Mouse (Mus musculus) megakaryocyte progenitor cell, adult 5-6 weeks (primary cell): ENCODE results near the gene Zfp62. TPM values are rescaled to one million over a fixed set of nuclear protein-coding genes. Genes with fewer than 3 reads are reported as not detected.

Experiments
- ATAC-seq: replicated peaks from 2 replicates; pipeline ENCODE4 v1.8.0; 2016; ENCODE audit warnings: mild to moderate bottlenecking, moderate TSS enrichment, inconsistent platforms; ENCODE audit not compliant: poor library complexity
- total RNA-seq, 2 experiments: library from RNA; stranded (forward) in 1 of 2; stranded (reverse) in 1 of 2; fragments of 157-497, 149-512 nt in 1 of 2; fragments of 200-1000 nt in 1 of 2; gene quantifications; 2 replicates each; pipeline versions ENCODE4 v1.2.3 to v1.2.4; 2015 to 2017

The Zfp62 gene
- total RNA-seq, 2 experiments from 2014 or later, result 71.0 to 78.4 TPM

DNA sequence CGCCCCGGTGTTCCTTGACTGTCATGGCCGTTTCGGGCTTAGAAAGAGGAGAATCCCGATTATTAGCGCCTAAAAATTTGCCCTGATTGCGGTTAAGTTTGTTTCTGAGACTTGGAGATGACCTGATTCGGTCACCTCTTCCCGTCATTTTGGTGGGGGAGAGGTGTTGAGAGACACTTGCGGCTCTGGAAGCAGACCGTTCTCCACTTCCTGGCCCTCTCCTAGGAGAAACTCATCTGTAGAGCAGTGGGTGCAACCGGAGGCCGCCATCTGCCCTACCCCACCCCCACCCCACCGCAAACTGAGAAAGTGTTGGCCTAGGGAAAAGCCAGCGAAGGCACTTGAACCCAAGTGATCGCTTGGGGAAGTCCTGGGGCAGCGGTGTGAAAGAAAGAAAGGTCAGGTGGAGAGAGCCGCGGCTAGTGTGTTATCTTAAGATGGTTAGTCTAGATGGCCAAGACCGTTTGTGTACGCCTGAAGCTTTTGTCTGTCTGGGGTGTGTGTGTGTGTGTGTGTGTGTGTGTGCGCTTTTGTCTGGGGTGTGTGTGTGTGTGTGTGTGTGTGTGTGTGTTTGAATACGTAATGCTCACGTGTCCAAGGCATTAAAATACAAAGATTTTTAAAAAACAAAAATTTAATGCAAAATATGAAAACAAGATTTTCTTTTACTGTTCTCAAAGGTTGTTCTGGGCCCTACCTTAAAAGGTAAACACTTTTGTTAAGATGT, 842 bp downstream of the Zfp62 start:
- peak; percentile 40 for ATAC-seq

DNA sequence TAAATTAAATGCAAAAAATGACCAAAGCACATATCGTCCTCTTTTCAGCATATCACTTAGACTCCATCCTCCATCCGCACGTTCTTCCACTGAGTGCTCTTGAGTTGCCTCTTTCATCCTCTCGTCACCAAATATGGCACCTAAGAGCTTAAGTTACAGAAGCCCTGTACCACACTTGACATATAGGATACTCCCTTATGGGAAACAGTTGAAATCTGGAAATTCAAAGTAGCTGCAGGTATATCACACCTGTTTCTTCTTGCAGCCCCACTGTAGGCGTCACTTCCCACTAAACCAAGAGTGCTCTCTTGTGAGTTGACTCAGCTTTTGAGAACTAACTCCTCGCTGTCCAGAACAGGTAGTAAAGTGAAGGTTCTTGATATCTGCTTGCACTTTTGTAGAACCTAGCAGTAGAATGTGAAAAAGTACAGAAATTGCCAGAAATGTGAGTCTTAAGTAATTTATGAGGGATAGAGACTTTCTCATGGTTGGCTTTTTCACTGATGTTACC, 2.0 kb downstream of the Zfp62 start:
- no peak for ATAC-seq

DNA sequence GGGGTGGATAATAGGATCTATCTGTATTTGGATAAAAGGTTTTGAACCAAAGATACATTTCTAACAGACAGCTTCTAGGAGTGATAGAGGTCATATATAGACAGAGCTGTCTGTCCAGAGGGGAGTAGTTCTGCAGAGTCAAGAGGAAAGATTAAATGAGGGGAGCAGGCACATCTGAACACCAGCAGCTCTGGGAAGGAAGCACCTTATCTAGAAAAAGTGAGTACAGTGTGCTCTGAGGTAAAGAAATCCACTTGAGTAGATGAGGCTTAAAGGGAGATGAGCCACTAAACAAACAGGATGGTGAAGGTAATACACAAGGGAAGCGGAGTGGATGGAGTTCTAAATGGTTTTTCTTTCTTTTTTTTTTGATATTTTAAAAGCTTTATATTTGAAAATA, 4.4 kb downstream of the Zfp62 start:
- ATAC-seq, result no peak

DNA sequence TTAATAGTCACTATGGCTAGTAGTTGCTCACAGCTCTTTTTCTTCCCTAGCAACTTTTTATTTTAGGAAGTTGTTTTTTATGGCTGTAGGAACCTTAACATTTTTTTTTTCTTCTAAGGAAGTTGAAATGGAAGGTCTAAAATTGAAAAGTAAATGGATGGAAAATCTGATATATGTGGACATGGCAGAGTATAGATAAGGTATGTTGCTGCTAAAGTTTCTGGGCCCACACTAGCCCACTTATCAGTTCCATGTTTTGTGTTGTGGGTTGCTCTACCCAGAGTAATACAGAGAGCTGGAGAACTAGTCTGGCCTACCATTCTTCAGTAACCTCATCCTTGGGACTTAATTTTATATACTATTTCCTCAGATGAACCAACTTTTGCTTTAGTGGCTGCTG, 9.5 kb downstream of the Zfp62 start:
- ATAC-seq, result peak; percentile 60

DNA sequence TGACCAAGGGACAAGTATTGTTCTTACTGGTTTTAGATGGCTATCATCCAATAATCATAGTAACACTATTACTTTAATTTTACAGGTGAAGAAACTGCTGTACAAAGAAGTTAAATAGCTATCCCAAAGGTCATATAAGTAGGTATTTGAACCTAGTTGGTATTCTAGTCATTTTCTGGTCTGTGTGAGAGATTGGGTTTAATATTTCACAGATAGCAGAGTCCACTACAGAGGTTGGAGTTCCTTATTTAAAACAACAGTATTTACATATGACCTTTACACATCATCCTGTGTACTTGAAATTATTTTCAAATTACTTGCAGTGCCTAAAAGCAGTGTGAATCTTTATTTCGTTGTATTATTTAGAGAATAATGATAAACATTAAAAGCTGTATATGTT, 10.4 kb downstream of the Zfp62 start:
- ATAC-seq, result no peak

DNA sequence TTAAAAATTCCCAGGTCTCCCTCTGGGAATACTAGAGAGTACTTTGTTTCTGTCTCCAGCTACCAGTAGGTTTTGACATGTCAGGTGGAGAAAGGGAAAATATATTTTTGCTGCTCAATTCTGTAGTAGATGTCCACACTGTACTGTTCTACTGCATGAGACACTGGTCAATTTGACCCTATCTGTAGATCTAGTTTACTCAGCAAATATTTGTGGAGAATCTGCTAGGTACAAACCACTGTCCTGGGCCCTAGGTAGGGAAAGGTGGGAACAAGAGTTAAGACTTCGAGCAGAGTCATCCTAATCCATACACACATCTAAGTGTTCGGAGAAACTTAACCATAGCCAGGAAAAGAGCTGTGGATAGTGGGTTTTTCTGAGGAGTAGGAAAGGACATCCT, 16.2 kb downstream of the Zfp62 start:
- ATAC-seq, result no peak

DNA sequence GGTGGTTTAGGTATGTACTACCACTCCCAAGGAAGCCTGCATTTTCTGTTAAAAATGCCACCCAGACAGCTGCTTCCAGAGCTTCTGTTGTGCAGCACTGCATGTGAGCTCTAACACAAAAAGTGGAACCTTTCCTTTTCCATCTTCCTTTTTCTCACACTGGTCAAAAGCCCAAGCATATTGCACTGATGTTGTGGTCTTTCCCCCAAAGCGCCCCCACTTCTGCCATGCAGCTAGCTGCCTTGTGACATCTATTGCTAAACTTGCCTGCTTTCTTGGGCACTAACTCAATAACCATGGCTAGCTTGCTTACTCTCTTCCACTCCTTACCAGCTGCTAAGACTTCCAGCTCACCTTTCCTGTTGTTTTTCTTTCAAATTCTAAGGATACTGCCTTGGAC, 21.4 kb downstream of the Zfp62 start:
- ATAC-seq, result peak; percentile 96

DNA sequence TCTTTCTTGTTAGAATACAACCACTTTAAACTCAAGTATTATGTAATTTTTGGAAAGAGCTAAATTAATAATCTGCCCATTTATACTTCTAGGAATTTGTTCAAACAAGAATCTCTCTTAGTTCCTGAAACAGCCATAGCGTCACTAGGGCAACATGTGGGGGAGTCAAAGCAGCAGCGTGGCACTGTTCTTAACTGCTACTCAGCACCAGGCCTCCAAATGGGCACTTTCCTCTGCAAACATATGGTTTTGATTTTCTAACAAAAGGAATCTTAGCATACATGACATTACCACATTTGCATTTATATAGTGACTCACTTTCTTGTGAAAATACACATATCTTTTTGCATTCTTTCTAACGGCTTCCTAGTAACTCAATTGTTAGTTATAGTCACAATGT, 29.7 kb downstream of the Zfp62 start:
- ATAC-seq, result no peak

DNA sequence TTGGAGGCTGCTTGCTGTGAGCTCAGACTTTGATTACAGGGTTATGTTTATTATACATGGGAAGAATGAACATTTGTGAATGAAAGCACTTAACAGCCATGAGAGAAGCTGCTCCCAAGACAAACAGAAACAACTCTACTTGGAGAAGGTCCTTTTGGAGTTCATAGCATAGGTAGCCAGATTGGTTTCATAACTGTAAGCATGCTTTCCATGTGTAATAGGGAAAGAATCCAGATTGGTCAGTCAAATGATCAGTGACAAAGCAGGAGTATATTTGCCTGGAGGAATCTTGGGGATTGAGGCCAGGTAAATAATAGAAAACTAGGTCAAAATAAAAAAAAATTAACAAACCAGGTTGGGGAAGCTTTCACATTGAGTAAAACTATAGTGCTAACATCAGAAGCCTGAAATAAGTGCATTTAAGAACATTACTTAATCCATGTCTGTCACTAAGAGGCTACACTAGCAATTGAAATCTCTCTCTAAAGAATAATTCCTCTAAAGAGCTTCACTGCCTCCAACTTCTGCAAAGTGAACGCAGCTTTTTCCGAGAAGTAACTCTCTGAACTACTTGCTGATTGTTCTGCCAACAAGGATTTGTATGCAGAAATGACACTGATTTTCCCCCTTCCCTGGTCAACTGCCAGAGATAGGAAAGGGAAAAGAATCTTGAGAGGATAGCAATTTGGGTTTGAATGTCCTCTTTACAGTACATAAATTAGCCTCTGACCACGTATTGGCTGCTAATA, 32.5 kb downstream of the Zfp62 start:
- ATAC-seq, result peak; percentile 54; the same call in 1 of the 2 replicates

DNA sequence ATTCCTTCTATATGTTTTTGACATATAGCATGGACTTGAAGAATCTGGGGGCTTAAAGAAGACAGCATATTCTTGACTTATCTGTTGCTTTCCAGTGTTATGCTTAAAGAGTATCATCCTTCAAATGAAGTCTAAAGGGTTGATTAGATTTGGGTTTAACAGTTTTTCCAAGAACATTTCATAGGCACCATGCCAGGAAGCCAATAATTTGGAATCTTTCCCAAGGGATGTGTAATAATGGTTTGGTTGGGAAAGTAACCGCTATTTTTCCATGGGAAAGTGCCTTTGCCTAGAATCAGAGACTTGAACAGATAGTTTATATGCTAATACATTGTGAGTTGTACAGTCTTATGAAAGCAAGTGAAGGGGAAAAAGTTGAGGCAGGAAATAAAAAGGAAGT, 33.8 kb downstream of the Zfp62 start:
- no peak for ATAC-seq

DNA sequence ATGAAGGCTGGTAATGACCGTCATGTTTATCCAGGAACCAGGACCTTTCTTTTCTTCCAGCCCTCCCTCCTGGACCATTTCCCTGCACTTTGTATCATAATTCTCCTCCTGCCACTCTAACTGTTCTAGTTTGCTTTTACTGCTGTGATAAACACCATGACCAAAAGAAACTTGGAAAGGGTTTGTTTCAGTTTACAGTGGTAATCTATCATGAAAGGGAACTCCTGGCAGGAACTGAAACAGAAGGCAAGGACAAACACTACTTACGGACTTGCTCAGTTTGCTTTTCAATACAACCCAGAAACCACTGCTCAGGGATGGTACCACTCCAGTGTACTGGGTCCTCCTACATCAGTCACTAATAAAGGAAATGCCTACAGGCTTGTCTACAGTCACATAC, 34.4 kb downstream of the Zfp62 start:
- ATAC-seq, result peak; percentile 49

DNA sequence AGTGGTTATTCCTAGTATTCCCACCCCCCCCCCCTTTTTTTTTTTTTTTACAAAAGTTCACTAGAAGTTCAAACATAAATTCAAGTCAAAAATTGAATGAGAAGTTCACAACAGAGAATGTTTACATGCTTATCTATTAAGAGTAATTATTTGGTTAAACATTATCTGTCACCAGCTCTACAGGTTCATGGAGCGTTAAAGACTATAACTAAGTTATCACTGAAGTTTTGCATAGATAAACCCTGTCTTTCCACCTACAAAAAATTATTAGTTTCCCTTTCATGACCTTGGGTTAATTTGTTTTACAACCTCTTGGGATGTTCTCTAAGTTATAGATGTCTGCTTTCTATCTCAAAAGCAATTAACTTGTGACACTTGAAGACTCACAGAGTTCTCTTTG, 37.2 kb downstream of the Zfp62 start:
- ATAC-seq, result no peak

DNA sequence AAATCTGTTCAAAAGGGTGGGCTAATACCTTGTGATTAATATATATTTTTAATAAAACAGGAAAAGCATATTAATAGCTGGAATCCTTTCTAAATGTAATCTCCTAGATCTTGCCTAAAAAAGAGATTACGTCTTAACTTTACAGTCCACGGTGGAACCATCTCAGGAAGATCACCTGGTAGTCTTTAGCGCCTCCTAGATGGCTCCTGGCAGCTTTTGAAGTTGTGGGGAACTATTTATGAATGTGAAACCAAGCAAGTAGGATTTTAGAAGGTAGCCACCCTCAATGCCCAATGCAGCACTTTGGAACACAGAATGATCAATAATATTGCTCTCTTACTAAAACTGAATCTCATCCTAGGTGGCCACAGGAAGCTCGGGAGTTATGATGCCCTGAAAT, 37.8 kb downstream of the Zfp62 start:
- no peak for ATAC-seq

DNA sequence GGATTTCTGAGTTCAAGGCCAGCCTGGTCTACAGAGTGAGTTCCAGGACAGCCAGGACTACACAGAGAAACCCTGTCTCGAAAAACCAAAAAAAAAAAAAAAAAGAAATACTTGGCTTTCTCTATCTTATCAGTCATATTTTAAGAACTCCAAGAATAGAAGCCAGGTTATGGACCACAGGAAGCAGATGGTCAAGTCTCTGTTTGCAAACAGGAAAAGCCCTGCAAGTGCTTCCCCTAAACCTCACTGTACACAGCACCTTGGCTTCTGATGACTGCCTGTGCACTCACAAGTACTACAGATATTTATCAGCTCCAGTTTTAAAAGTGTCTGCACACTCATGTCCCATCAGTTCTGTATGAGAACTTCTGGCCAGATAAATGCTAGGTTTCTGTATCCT, 38.4 kb downstream of the Zfp62 start:
- peak; percentile 9; the same call in 1 of the 2 replicates for ATAC-seq

DNA sequence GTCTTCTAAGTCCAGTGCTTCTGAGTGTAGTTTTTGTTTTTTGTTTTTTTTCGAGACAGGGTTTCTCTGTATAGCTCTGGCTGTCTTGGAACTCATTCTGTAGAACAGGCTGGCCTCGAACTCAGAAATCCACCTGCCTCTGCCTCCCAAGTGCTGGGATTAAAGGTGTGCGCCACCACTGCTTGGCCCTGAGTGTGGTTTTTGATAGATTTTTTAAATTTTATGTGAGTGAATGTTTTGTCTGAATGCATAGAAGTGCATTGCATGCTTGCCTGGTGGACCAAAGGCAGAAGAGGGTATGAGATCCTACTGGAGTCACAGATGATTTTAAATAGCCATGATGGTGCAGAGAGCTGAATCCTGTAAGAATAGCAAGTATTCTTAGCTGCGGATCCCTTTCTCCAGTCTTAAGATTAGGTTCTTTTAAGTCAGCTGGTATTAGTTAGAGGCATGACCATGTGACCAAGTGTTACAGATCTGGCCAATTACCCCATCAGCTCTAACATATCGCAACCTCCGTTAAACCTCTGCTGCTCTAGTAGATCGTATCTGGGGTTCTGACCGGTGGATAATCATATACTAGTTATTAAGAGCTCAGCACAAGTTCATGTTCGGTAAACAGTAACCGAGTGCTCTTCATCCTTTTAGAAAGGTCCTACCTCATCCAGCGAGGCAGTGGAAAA, 40.0 kb downstream of the Zfp62 start:
- ATAC-seq, result peak; percentile 18; the same call in 1 of the 2 replicates

DNA sequence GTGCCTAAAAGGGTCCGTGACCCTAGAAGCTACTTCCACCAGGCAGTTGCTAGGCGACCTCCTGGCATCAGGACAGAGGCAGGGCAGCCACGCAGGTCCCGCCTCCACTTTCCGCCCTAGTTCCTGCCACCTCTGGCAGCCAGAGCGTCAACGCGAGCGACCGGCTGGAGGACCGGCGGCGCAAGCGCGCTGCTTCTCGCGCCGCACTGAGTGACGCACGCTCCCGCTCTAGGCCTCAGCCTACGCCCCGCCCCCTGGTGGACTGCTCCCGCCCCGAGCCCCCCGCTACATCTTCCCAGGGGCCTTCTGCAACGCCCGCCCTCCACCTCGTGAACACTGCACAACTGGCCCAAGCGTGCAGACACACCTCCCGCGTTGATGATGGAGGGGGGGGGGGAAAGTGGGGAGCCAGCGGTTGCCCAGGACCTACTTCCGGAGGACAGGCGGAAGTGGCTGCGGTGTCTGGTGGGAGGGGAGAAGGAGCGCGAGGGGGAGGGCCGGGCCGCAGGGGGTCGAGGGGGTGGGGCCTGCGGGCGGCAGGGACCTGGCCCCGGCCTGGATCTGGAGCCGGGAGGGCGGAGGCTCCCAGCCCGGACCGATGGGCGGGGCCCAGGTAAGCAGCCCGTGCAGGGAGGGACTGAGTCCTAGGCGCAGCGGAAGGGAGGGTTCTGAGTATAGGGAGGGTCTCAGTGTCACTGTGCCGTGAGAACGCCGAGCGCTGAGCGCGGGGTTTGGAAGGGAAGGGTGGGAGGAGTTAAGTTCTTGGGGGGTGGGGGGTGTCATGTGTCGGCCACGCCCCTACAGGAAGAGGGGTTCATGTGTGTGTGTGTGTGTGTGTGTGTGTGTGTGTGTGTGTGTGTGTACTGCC, 40.9 kb downstream of the Zfp62 start, which contains the start of gene Mgat1:
TSS of gene Mgat1 (plus strand) at position 465 of the 868 bp plus-strand sequence.
- peak; percentile 65 for ATAC-seq

DNA sequence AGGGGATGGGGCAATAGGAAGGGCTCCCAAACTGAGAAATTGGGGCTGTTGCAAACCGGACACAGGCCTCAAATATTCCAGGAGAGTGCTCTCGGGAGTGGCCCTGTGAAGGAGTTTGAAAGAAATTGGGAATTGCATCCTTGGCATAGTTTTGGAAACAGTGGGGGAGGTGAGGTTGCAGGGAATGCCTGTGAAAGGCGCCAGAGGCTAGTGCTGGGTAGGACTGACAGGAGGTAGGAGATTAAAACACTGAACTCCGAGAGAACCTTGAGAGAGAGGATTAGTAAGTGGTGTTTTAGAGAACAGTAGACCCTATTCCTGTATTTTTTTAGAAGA, 41.5 kb downstream of the Zfp62 start:
- no peak for ATAC-seq

DNA sequence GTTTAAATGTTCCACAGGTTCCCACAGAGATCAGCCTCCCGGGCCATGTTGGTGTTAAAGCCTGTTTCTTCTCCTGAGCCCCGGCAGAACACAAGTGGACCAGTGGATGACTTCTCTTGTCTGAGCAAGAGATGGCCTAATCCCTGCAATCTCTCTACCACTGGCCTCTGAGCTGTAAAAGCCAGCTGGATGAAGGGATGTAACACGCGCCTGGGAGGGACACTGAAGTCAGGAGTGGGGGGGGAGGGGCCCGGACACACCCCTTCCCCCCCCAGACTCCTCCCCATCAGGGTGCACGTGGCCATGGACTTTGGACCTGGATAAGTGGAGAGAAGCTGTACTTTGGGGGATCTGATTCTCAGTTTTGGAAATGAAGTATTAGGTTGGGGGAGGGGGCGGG, 42.1 kb downstream of the Zfp62 start:
- no peak for ATAC-seq

DNA sequence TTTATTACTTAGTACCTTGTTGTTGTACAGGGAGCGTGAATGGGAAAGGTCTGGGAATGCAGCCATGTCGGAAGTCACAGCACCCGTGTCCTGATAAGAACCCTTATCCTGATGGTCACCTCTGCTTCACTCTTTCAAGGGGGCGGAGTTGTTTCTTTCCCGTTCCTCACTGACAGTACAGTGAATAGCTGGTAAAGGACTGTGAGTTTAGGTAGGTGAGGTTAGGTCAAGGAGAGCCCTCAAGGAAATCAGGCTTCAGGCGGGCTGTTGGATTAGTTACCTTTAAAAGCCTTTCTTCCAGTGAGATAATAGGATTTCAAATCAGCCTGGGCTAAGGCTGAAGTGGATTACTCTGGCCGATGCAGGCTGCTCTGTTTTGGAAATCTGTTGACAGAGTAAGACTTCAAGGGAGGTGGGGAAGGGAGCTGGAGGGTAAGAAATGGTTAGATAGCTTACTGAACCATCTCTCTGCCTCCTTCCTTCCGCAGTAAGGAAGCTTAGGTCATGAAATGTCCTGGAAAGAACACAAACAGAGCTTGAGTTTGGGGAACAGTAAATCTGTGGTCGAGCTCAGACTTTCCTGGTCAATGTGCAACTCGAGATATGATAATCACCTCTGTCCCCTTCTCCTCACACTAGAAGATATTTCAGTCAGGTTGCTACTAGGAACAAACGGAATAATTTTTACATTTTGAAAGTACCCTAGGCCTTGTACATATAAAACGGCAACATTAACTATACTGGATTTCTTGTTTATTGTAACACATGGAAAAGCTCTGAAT, 42.7 kb downstream of the Zfp62 start:
- ATAC-seq, result no peak

DNA sequence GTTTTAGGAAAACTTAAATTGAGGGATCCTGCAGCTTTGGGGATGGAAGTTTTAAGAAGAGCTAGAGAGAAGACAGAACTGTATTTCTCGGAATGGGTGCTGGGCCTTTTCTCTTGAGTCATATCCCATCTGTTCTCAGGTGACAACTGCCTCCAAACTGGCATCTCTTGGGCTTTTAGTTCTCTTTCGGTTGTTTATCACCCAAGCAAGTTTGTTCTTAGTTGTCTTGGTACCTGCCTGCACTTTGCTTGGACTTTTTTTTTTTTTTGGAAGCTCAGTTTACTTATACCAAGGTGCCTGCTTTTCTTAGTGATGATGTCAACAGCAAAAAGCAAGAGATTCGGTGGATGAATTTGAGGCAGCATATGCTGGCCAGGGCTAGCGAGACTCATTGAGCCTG, 43.4 kb downstream of the Zfp62 start:
- ATAC-seq, result no peak
